Mouse (Mus musculus) hindbrain, postnatal 0 days (tissue): ENCODE measurements around the gene Gemin8. TPM values are rescaled to one million over a fixed set of nuclear protein-coding genes. Genes with fewer than 3 reads are reported as not detected.

ENCODE experiments used
- ATAC-seq: fragments of 200-750 bp; cut with Nextera tagmentation; 2 replicates; pipeline ENCODE4 v1.8.0; 2017; ENCODE audit warnings: mild to moderate bottlenecking, moderate TSS enrichment, moderate library complexity
- DNase-seq: peaks from one replicate; pipeline ENCODE4 v3.0.0-alpha.2; 2015; ENCODE audit warnings: low spot score
- H3K27ac ChIP-seq: fragments of 300-500 bp; sonication (generic); 2 replicates; pipeline ENCODE4 v1.5.1; 2014; ENCODE audit warnings: mild to moderate bottlenecking
- H3K27me3 ChIP-seq: fragments of 300-500 bp; sonication (generic); 2 replicates; pipeline ENCODE4 v1.6.1; 2014; ENCODE audit warnings: low read length, mixed read lengths; ENCODE audit not compliant: insufficient read depth
- H3K36me3 ChIP-seq: fragments of 300-500 bp; sonication (generic); 2 replicates; pipeline ENCODE4 v1.6.1; 2014; ENCODE audit warnings: low read length, mixed read lengths; ENCODE audit not compliant: insufficient read depth
- H3K4me1 ChIP-seq: fragments of 300-500 bp; sonication (generic); 2 replicates; pipeline ENCODE4 v1.6.1; 2014; ENCODE audit warnings: antibody characterized with exemption, low read length, mixed read lengths; ENCODE audit not compliant: insufficient read depth
- H3K4me2 ChIP-seq: fragments of 300-500 bp; sonication (generic); 2 replicates; pipeline ENCODE4 v1.6.1; 2014; ENCODE audit warnings: low read depth, mild to moderate bottlenecking, low read length, moderate library complexity, mixed read lengths
- H3K4me3 ChIP-seq: fragments of 300-500 bp; sonication (generic); 2 replicates; pipeline ENCODE4 v1.5.1; 2014; ENCODE audit warnings: low read length
- H3K9ac ChIP-seq: fragments of 300-500 bp; sonication (generic); replicated peaks from 2 replicates; pipeline ENCODE4 v1.6.1; 2014; ENCODE audit warnings: mild to moderate bottlenecking, low read length, moderate library complexity, mixed read lengths
- H3K9me3 ChIP-seq: fragments of 300-500 bp; sonication (generic); 2 replicates; pipeline ENCODE4 v1.6.1; 2016; ENCODE audit warnings: low read length, mixed read lengths
- CTCF ChIP-seq: IDR thresholded peaks from 2 replicates; pipeline ENCODE4 v1.5.1; 2016; ENCODE audit warnings: antibody characterized with exemption, control low read depth, low read depth
- WGBS: fragments of 180-500 bp; shearing (Covaris S2); extraction: QIAGEN DNeasy Blood & Tissue Kit; methylation state at CpG from one replicate; pipeline ENCODE4 v1.1.7; 2014; 5-methylcytosine and 5-hydroxymethylcytosine counted together
- polyA plus RNA-seq: library from polyadenylated mRNA; unstranded; fragments of >200 nt; fragmentation: Nextera tagmentation; extraction: Ambion mirVana; gene quantifications from 2 replicates; pipeline ENCODE4 v1.2.1, GENCODE M21; 2015
- total RNA-seq: library from RNA; depleted of rRNA; stranded (reverse); fragments of >200 nt; gene quantifications from 2 replicates; pipeline ENCODE4 v1.2.3, GENCODE M21; 2014

Gemin8 gene
- total and polyA plus RNA-seq, 2 experiments from 2014 or later = 4.9 to 8.8 TPM

DNA sequence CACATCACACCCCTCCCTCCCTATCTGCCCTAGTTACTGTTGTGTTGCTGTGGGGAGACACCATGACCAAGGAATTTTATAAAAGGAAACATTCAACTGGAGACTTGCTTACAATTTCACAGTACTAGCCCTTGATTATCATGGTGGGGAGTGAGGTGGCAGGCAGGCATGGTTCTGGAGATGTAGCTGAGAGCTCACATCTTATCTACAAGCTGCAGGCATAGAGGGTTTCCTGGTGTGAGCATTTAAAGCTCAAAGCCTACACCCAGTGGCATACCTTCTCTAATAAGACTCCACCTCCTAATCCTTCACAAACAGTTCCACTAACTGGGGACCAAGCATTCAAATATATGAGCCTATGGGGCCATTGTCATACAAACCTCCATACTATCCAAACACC, 26.1 kb downstream of the Gemin8 start:
- no peak overlapping the region for H3K27ac ChIP-seq

DNA sequence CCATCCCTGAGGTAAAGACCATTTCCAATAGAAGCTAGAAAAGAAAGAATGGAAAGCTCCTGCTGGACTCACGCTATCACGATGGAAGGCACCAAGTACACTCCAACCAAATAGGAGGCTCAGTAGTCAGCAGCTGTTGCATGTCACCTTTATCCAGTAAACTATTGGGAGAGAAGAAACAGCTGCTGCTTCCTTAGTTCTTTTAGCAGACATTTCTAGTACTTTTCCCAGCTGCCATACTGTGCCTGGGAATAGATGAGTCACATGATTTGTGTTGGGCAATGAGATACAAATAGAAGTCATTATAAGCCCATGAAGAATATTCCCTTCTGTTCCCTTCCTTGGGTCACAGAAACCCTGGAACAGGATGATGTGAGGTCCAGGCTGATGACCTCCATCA, 28.0 kb downstream of the Gemin8 start:
- Histone ChIP-seq H3K4me2 (no peak overlapping the region), H3K27me3 (no peaks in the 10 kb centered on the region; the same call in 1 of the 2 replicates), H3K4me1 (no peaks in the 10 kb centered on the region), H3K4me3 (no peak overlapping the region), H3K36me3 (no peaks in the 10 kb centered on the region), H3K9me3 (no peaks in the 10 kb centered on the region), H3K9ac (no peak overlapping the region), H3K27ac (no peak overlapping the region)
- ATAC-seq (no peak), DNase-seq (no peak)
- no peak for TF ChIP-seq CTCF
- 87% methylated on average over 2 of the region's 2 CpGs for WGBS

More for the DNA sequence above, 26.1 kb downstream of the Gemin8 start:
- Histone ChIP-seq H3K9me3 (no peaks in the 10 kb centered on the region), H3K9ac (no peak overlapping the region), H3K4me2 (no peak overlapping the region), H3K27me3 (no peaks in the 10 kb centered on the region; the same call in 1 of the 2 replicates), H3K4me1 (no peaks in the 10 kb centered on the region), H3K36me3 (no peaks in the 10 kb centered on the region), H3K4me3 (no peak overlapping the region)
- ATAC-seq = no peak
- TF ChIP-seq CTCF = no peak
- DNase-seq = no peak

DNA sequence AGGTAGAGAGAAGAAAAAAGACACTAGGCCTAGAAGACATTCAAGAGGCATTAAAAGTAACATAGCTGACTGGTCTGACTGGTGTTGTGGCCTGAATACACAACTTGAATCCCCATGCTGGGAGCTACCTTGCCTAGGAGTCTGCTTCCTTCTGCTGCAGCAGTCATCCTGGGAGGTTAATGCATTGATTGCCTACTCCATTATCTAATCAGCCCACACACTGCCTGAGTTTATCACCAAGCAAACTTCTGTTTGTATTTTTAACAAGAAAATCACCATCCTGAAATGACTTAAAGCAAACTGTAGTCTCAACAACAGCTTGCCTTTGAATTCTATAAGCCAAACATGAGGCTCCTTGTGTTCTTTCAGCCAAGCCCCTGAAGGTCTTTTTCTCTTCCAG, 29.6 kb downstream of the Gemin8 start:
- Histone ChIP-seq H3K4me1 (no peaks in the 10 kb centered on the region), H3K27ac (no peak overlapping the region), H3K36me3 (no peaks in the 10 kb centered on the region), H3K27me3 (no peaks in the 10 kb centered on the region; the same call in 1 of the 2 replicates), H3K4me3 (no peak overlapping the region), H3K9me3 (no peaks in the 10 kb centered on the region), H3K9ac (no peak overlapping the region), H3K4me2 (no peak overlapping the region)
- TF ChIP-seq CTCF = no peak
- ATAC-seq (no peak), DNase-seq (no peak)

DNA sequence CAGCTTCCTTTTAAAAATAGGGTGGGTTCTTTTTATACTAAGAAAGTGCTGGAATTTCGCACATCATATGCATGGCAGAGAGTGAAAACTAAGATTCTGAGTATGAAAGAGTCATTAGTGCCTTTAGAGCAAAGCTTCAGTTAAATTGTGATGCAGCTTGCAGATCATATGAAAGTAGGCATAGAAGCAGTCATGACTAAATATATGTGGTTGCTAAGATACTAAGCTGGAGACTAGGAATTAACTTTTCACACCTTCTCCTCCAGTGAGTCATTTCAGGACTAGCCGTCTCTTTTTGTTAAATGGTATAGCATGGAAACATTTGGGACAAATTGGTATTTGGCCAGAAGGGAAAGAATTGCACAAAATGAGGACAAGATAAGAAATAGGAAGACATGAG, 44.3 kb downstream of the Gemin8 start:
- no peak overlapping the region for H3K4me2 ChIP-seq
- no peaks in the 10 kb centered on the region for H3K36me3 ChIP-seq
- H3K9ac ChIP-seq = no peak overlapping the region
- 68% methylated on average over 2 of the region's 2 CpGs for WGBS
- no peaks in the 10 kb centered on the region for H3K4me1 ChIP-seq
- no peak for TF ChIP-seq CTCF
- no peak overlapping the region for H3K4me3 ChIP-seq
- DNase-seq (no peak), ATAC-seq (no peak)
- no peaks in the 10 kb centered on the region for H3K27me3 ChIP-seq
- no peaks in the 10 kb centered on the region for H3K9me3 ChIP-seq
- no peak overlapping the region for H3K27ac ChIP-seq

DNA sequence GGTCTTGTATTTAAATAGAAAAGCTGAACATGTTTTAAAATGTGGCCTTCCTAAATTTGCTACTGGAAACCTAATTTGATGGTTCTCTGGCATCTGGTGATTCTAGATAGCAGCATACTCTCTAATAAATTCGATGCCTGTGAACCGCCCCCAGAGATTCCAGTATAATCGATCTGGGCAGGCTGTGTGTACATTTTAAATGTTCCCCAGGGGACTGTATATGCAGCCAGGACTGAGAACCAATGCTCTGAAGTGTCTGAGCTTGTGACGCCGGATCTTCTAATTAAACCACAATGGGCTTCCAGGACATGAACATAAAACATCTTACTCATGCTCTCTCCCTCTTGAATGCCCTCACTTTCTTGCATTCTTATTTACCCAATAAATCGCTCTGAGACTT, 46.0 kb downstream of the Gemin8 start:
- H3K9ac ChIP-seq = no peak overlapping the region
- H3K36me3 ChIP-seq = no peaks in the 10 kb centered on the region
- no peak overlapping the region for H3K4me2 ChIP-seq
- WGBS = 62% methylated on average over 6 of the region's 6 CpGs
- no peak for DNase-seq
- no peak for ATAC-seq
- H3K27ac ChIP-seq = no peak overlapping the region
- no peak for TF ChIP-seq CTCF
- no peaks in the 10 kb centered on the region for H3K4me1 ChIP-seq
- H3K4me3 ChIP-seq = no peak overlapping the region
- no peaks in the 10 kb centered on the region for H3K9me3 ChIP-seq
- no peaks in the 10 kb centered on the region for H3K27me3 ChIP-seq

DNA sequence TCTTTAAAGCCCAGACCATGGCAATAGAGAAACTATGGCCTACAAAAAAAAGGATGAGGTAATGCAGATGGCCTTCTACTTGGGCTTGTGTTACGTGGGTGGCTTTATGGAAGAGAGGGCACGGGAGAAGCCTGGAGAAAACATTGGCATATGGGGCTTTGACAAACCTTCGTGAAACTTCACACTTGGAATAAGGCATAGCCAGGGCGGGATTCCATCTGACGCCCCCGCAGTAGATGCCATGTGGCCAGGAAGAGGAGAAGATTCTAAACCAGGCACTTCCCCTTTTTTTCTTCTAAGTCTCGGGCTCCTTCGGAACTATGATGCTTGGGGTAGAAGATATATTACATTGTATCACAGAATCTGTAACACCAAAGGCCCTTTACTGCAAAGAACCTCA, 46.5 kb downstream of the Gemin8 start:
- Histone ChIP-seq H3K4me2 (no peak overlapping the region), H3K9ac (no peak overlapping the region), H3K4me1 (no peaks in the 10 kb centered on the region), H3K27me3 (no peaks in the 10 kb centered on the region), H3K27ac (no peak overlapping the region), H3K4me3 (no peak overlapping the region), H3K9me3 (no peaks in the 10 kb centered on the region), H3K36me3 (no peaks in the 10 kb centered on the region)
- DNase-seq = no peak
- no peak for ATAC-seq
- TF ChIP-seq CTCF = no peak
- 89% methylated on average over 8 of the region's 8 CpGs for WGBS

DNA sequence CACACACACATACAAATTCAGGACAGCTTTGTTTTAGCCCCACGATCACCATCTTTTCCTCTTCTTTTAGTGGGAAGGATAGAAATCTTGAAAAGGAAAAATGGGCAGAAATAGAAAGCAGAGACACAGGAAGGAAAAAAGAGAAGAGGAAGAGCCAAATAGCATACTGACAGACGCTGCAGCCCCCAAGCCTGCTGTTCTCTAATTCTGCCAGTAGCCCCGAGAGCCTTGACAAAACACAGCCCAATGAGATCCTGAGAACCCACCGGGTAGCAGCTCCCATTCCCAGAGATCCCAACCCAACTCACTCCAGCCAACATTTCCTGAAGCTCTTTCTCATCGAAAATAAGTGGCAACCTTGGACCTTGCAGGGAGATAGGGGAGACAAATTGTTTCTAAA, 49.1 kb downstream of the Gemin8 start:
- 65% methylated on average over 5 of the region's 5 CpGs for WGBS
- H3K9me3 ChIP-seq = no peaks in the 10 kb centered on the region
- DNase-seq = no peak

More for the DNA sequence above, 49.1 kb downstream of the Gemin8 start:
- Histone ChIP-seq H3K4me2 (no peak overlapping the region), H3K4me1 (no peaks in the 10 kb centered on the region), H3K9ac (no peak overlapping the region), H3K4me3 (no peak overlapping the region), H3K36me3 (no peaks in the 10 kb centered on the region), H3K27me3 (no peaks in the 10 kb centered on the region), H3K27ac (no peak overlapping the region)
- ATAC-seq = no peak
- no peak for TF ChIP-seq CTCF
